Mouse (Mus musculus): ENCODE data around the gene Angptl8.
A peak's percentile ranks its signal among the peaks of the same experiment; 100 is the strongest.
"Not testable (repeated sequence)": the region's sequence is repeated elsewhere in the genome, so short reads cannot be mapped to it uniquely, and the experiment has no call there.

The Angptl8 gene

DNA sequence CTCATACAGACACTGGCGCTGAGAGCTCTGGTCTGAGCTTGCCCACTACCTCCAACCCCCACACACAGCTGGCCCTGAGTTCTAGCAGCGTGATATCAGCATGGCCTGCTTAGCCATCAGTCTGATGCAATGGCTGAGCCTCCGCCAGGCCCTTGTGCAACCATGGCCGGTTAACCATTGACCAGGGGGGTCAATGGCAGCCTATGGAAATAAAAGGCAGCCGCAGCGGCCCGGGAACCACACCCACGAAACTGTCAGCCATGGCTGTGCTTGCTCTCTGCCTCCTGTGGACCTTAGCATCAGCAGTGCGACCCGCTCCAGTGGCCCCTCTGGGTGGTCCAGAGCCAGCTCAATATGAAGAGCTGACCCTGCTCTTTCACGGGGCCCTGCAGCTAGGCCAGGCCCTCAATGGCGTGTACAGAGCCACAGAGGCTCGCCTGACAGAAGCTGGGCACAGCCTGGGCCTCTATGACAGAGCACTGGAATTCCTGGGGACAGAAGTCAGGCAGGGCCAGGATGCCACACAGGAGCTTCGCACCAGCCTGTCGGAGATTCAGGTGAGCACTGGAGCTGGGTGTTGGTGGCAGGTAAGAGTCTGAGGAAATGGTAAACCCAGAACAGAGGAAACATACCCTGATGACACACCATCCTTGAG lies at the start of gene Angptl8:
TSS of gene Angptl8 (plus strand) at position 253 of the 655 bp plus-strand sequence.
- no peak for DNase-seq (ENCODE audit: extremely low spot score)

DNA sequence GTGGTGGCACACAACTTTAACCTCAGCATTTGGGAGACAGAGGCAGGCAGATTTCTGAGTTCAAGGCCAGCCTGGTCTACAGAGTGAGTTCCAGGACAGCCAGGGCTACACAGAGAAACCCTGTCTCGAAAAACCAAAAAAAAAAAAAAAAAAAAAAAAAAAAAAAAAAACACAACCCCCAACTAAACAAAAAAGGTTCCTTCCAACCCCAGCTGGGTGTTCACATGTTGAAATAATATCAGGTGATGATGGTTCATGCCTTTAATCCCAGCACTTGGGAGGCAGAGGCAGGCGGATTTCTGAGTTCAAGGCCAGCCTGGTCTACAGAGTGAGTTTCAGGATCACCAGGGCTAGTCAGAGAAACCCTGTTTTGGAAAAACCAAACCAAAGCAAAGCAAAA lies 49.0 kb upstream of the Angptl8 start:
- not testable (repeated sequence) for DNase-seq (ENCODE audit: extremely low spot score)

DNA sequence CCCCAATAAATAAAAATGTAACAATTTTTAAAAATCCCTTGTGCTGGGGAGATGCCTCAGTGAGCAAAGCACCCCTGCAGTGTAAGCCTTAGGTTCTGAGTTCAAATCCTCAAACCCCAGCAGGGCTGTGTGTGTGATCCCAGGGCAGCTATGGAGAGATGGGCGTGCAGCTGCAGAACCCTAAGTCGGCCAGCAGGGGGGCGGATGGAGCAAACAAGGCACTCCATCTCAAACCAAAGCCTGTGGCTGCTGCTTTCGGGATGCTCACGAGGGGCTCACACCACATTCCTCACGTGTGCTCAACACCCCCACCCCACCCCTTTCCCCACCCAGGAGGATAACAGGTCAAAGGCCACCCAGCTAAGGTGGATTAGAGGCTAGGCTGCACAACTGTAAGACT lies 48.4 kb upstream of the Angptl8 start:
- DNase-seq (ENCODE audit: extremely low spot score): peak; percentile 74

DNA sequence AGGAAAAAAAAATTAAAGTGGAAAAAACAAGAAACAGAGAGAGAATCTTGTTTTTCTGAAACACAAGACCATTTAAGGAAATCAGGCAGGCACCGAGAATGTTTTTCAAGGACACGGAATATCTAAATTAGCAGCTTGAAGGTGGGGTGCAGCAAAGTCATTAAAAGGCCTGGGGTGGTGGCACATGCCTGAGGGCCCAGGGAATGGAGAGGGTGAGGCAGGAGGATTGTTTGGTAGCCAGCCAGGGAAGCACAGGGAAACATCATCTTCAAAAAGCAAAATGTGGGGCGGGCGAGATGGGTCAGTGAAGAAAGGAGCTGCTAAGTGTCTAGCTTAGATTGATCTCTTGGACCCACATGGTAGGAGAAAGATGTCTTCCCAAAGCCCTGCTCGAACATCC lies 47.7 kb upstream of the Angptl8 start:
- DNase-seq (ENCODE audit: extremely low spot score): no peak

DNA sequence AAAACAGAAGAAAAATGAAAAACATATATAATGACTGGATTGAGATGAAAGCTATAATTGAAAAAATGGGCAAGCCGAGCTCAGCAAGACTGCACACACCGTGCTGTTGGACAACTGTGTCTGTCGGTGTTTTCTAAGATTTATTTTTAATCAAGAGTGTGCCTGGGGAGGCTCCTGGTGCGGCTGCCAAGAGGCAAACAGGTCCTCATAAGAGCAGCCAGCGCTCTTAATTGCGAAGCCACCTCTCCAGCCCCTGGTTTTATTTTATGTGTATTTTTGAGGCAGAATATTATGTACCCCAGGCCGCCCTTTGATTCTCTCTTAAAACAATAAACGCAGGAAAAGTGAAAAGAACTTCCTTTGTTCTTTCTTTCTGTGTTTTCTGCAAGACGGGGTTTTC lies 47.1 kb upstream of the Angptl8 start:
- DNase-seq (ENCODE audit: extremely low spot score): no peak

DNA sequence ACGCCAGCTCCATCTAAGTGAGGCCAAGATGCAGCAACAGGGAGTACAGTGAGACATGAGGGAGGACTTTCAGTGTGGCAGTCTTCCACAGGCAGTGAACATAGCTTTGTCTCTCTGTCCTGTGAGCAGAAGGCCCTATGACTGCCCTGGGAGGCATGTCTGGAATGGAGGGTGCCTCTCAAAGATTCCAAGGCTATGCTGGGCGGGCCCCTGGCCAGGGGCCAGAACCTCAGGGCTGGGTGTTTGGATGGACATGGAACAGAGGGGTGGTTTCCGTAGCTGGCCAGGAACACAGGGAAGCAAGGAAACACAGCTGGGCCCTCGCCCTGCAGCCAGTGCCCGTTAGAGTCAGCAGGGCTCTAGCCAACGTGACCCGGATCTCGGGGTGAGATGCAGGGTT lies 43.4 kb upstream of the Angptl8 start:
- DNase-seq (ENCODE audit: extremely low spot score): no peak

DNA sequence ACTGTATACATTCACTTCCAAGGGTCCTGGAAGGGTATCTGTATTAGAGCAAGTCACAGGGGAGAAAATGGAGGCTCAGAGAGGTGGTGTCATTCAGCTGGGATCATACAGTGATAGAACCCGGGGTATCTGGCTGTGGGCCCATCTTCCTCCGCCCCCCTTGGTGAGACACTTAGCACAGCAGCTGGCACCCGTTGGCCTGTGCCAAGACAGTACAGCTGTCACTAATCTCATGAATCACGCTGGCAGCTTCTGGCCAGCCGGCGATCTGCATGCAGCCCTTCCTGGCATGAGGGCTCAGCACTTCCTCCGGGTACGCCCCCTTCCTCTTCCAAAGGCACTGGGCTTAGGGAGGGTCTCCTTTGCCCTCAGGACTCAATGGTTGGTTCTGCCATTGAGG lies 42.7 kb upstream of the Angptl8 start:
- no peak for DNase-seq (ENCODE audit: extremely low spot score)

DNA sequence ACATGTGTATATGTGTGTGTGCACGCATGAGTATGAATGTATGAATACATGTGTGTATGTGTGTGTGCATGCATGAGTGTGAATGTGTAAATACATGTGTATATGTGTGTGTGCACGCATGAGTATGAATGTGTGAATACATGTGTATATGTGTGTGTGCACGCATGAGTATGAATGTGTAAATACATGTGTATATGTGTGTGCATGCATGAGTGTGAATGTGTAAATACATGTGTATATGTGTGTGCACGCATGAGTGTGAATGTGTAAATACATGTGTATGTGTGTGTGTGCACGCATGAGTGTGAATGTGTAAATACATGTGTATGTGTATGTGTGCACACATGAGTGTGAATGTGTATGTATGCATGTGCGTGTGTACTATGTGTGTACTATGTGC lies 41.8 kb upstream of the Angptl8 start:
- not testable (repeated sequence) for DNase-seq (ENCODE audit: extremely low spot score)

DNA sequence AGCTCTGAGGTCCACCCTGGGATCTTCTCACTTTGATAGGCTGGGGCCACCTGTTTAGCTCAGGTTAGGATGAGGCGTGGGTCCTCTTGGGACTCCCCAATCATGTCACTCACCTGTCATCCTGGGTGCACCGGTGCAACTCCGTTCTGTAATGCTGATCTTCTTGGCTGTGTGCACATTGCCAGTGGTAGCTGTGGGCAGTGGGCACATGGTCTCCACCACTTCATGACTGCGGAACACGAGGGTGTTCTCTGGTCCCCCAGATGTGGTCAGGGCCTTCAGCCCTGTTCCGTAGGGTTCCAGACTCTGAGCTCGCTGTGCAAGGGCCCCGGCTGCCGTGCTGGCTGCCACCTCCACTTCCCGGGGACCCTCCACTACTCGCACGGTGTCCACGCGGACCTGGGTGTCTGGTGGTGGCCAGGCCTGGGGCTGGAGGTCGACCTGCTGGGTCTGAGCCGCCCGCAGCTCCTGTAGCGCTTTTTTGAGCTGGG lies 40.9 kb upstream of the Angptl8 start:
- no peak for DNase-seq (ENCODE audit: extremely low spot score)

DNA sequence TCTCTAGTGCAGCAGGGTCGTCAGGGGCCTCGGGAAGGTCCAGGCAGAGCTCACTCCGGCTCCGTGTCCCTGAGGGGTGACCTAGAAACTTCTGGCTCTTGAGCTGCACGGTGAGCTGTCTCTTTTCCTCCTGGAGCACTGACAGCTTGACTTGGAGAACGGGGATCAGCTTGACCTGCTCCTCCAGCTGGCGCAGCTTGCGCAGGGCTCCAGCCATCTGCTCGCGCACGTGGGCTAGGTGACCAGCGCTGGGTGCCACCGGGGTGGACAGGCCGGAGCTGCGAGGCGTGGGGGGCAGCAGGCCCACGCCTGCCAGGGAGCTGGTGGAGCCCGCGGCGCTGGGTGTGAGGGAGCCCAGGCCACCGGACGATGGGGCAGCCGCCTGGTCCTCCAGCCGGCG lies 40.4 kb upstream of the Angptl8 start:
- DNase-seq (ENCODE audit: extremely low spot score): no peak

DNA sequence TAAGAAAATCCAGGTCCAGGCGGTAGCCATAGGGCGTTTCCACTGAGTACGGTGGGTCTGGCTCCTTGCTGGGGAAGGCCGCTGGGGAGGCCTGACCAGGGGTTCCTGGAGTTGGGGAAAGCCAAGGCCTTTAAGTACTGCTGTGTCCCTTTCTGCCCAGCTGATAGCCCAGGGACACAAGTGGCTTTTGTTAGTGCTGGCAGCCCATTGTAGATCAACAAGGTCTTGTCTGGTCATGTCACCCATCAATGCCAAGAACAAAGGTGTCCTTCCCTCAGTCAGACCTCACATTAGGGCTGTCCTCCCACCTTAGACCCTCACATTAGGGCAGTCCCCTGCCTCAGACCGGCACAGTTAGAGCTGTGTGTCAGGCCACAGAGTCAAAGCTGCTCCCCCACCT lies 39.7 kb upstream of the Angptl8 start:
- no peak for DNase-seq (ENCODE audit: extremely low spot score)

DNA sequence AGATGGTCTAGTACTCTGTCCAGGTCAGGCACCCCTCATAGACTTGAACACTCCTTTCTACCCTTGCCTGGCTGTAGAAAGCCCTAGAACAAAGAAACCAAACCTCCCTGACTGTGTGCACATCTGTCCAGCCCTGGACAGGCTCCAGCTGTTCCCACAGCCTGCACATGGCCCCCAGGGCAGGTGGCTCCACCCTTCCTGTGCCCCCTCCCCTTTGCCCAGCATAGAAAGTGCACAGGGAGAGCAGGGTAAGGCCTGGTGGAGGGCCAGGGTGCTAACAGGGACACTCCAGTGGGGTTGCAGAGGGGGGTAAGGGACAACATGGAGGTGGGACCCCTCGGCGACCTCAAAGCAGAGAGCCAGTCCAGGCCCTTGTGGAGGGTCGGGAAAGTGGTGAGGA lies 39.1 kb upstream of the Angptl8 start:
- no peak for DNase-seq (ENCODE audit: extremely low spot score)

DNA sequence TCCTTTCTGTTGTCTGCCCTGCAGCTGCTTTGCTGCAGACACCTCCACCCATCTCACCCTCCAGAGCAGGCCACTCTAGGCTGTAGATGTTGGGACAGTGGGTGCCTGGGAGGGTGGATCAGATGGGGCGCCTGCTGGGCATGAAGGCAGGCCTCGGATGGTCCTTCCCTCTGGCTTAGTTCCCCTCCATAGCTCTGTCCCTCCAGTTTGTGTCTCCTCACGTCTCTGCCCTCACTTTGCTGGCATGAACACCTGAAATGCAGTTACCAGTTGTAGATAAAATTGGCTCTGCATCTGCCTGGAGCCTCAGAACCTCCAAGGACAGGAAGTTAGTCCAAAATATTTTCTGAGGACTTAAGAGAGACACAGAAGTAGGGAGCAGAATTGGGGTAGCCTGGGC lies 38.4 kb upstream of the Angptl8 start:
- DNase-seq (ENCODE audit: extremely low spot score): no peak

DNA sequence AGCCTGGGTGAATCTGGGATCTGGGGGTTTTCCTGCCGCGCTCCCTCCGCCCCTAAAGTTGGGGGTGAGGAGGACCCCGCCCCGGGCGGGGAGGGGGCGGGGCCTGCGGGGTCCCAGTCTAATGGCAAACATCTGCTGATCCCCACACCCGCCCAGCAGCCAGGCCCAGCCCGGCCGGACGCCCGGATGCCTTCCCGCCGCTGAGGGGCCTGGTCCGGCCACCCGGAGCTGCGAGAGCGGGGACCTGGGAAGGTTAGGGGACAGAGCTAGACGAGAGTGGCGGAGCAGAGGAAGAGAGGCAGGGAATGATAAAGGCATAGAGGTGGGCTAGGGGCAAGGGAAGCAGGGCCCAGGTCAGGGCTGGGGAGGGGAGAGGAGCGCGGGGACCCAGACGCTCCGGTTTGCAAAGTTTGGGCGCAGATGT lies 37.4 kb upstream of the Angptl8 start:
- DNase-seq (ENCODE audit: extremely low spot score): peak; percentile 85

DNA sequence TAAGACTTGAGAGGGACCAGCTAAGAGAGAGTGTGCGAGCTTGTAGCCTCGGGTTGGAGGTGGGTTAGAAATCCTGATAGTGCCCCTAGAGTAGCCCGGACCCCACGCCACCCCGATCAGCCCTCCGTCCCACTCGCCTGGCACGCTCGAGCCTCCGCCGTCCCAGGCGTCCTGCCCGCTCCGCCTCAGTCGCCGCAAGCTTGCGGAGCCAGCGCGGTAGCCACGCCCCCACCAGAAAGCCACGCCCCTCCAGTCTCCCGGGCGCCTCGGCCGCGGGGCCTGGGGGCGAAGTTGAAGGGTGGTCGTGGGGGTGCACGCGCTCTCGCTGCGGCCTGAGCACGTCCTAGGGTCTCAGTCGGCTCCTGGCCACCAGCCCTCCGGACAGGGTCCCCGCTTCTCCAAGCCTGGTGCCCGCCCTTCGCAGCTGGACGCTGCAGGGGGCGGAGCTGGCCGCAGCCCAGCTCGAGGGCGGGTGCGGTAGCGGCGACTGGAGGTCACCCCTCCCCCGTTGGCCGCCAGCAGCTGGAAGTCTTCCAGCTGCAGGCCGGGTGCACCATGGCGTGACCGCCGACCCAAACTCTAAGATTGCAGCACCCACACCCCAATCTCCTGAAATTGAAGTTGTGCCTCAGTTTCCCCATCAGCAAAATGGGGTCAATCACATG lies 36.8 kb upstream of the Angptl8 start, which contains the start of gene Kank2:
TSS of gene Kank2 (minus strand) at position 400 of the 665 bp plus-strand sequence.
- DNase-seq (ENCODE audit: extremely low spot score): peak; percentile 94

DNA sequence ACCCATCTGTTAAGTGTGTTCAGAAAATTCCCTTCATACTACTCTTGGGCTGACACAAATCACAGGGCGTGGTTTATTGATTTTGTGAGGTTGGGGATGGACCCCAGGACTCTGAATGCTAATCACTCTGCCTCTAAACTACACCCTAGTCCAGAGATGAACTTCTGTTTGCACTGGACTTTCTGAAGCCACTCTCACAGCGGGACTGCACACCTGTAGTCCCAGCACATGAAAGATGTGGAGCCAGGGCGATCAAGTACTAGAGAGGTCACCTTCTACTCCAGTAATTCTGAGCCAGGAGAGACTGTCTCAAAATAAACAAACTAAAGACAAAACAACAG lies 36.3 kb upstream of the Angptl8 start:
- DNase-seq (ENCODE audit: extremely low spot score): no peak

DNA sequence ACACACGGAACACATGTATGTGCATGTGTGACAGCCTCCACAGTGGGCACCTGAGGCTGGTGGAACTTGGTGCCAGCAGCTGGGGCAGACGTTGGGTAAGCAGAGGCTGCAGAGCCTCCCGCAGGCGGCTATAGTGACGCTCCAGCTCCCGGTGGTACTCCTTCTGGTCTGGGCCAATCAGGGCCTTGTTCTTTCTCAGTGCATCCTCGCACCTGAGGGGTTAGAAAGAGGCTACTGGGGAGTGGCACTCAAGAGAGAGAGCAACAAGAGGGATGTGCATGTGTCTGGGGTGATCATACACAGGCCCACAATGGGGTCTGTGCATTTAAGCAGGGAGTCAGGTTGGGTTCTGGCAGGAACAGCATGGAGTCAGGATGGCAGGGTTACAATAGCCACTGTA lies 34.2 kb upstream of the Angptl8 start:
- DNase-seq (ENCODE audit: extremely low spot score): no peak

DNA sequence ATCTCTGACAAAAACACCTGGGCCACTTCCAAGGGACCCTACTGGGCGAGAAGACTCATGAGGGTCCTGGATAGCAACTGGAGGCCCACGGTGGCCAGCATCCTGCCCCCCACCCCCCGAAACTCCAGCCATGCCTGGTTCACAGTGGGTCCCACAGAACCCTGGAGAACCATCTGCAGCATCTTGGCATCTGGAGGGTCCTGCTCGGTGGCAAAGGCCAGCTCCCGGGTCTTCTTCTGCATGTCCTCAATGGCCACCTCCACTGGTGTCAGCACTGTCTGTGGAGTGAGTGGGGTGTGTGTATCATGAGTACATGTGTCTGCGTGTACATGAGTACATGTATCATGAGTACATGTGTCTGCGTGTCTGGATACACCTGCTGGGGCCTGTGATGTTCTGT lies 33.7 kb upstream of the Angptl8 start:
- no peak for DNase-seq (ENCODE audit: extremely low spot score)

DNA sequence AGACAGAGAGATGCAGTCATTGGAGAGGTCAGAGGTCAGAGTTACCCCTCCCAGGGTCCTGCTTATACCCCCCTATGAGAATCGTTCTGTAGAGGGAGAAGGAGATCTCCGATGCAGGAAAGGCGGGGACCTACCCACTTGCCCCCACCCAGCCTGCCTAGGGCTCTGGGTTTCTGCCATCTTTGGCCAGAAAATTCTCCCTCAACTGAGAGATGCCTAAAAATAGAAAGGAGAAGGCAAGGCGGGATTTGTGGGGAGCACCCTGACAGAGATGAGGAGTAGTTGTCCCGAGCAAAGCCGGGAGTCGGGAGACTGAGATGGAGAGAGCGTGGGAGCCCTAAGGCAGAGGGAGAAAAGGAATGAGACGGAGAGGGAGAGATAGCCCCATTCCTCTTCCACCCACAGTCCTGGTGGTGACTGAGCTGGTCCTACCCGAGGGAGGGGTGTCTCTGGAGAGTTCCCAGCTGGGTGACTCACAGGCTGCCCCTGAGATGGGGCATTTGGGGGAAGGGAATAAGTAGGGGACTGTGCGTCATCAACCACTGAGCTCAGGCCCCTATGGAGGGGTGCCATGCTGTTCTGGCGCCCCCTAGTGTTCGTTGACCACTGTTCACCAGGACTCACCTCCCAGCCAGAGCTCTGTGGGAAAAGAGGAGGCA lies 31.2 kb upstream of the Angptl8 start:
- DNase-seq (ENCODE audit: extremely low spot score): peak; percentile 76

DNA sequence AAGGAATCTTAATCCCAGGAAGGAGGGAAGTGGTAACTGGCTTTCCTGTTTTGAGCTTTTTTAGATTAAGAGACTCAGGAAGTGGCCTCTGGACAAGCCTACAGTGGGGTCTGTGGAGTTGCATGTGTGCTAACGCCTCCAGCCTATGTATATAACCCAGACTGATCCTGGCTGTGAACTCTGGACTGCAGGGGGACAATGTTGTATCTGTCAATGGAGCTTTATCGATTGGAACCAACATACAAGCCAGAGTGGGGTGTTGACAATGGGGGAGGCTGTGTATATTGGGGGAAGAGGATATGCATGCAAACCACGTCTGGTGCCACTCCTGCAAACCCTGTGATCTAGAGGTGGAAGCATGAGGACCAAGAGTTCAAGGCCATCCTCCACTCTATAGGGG lies 28.9 kb upstream of the Angptl8 start:
- DNase-seq (ENCODE audit: extremely low spot score): no peak

DNA sequence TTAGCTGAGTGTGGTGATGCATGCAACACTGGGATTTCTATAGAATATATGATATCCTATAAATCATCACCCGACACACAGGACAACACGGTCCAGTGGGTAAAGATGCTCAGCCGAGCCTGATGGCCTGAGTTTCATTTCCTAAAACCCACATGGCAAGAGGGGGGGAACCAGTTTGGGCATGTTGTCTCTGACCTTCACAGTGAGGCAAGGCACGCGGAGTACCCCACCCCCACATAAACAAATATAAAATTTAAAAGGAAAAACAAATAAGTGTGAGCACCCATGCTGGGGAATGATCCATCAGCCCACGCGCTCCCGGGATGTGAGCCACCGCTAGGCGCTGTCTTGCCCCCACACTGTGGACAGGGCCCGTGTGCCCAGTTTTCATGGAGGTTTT lies 28.3 kb upstream of the Angptl8 start:
- DNase-seq (ENCODE audit: extremely low spot score): no peak

DNA sequence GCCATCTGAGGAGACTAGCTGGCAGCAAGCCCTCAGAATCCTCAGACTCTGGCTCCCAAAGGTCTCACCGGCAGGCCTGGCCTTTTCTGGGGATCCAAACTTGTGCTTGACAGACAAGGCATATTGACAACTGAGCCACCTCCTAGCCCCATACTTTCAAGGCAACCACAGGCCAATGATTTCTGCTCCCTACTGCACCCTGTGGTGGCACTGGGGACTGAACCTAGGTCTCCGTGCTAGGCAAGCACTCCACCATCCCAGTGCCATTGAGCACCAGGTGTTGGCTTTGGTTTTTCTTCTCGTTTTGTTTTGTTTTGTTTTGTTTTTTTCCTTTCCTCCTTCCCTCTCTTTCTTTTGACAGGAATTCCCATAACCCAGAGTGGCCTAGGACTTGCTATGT lies 26.7 kb upstream of the Angptl8 start:
- no peak for DNase-seq (ENCODE audit: extremely low spot score)

DNA sequence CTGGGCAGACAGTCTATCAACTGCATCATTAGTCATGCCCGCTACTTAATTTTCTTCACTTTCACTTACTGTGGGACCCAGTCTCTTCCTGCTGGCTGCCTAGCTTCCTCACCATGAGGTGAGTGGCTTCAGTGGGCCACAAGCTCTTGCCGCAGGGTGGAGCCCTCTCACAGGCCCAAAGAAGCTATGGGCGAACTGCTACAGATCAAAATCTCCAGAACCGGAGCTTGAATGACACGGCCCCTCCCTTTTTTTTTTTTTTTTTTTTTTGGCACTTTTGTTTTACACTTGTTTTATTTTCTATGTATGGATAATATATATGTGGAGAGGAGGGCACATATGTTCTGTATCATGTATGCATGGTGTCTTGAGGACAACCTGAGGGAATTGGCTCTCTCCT lies 24.1 kb upstream of the Angptl8 start:
- no peak for DNase-seq (ENCODE audit: extremely low spot score)

Measured in embryo, embryonic 9.5 days (tissue).